Mouse (Mus musculus) splenic B cell, adult 2 months (primary cell): ENCODE measurements around the gene Shroom2.
A peak's percentile ranks its signal among the peaks of the same experiment; 100 is the strongest.

Source experiments
- DNase-seq: peaks from one replicate; pipeline ENCODE4 v3.0.0-alpha.2; 2011; ENCODE audit warnings: low read depth, low spot score
- H3K27me3 ChIP-seq: 2 replicates; pipeline ENCODE4 v1.6.1; 2012; ENCODE audit warnings: mild to moderate bottlenecking, low read length, moderate library complexity, mixed read lengths; ENCODE audit not compliant: control insufficient read depth, poor library complexity, insufficient read depth, severe bottlenecking
- H3K36me3 ChIP-seq: 2 replicates; pipeline ENCODE4 v1.6.1; 2012; ENCODE audit warnings: mild to moderate bottlenecking, low read length, moderate library complexity, mixed read lengths; ENCODE audit not compliant: control insufficient read depth, poor library complexity, insufficient read depth, severe bottlenecking

Gene Shroom2

GRCm38 (mm10) chrX:152655796-152656608 lies 113.3 kb downstream of the Shroom2 start:
- Histone ChIP-seq H3K27me3 (no peaks in the 10 kb centered on the region), H3K36me3 (no peaks in the 10 kb centered on the region)
- no peak for DNase-seq

- Histone ChIP-seq H3K36me3 (no peaks in the 10 kb centered on the region), H3K27me3 (no peaks in the 10 kb centered on the region)
- DNase-seq, result no peak
Observed at GRCm38 (mm10) chrX:152652676-152653075, 116.6 kb downstream of the Shroom2 start.

DNA sequence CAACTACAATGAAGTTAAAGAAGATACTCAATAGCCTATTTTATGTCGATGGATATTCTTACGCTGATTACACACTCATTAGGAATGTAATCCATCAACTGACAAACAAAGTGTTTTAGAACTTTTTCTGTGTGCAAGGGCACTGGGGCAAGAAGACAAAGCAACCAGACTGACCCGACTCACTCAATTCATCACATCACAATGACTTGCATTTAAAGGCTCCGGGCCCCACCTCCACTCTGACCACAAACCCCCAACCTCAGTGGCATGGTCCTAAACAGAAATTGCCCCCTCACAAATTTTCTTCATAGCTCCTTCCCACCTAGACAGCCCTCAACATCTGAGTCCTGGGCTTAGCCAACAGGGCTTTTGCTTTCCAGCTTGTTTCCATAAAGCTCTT lies 124.4 kb downstream of the Shroom2 start:
- Histone ChIP-seq H3K36me3 (no peaks in the 10 kb centered on the region), H3K27me3 (no peaks in the 10 kb centered on the region)
- no peak for DNase-seq

DNA sequence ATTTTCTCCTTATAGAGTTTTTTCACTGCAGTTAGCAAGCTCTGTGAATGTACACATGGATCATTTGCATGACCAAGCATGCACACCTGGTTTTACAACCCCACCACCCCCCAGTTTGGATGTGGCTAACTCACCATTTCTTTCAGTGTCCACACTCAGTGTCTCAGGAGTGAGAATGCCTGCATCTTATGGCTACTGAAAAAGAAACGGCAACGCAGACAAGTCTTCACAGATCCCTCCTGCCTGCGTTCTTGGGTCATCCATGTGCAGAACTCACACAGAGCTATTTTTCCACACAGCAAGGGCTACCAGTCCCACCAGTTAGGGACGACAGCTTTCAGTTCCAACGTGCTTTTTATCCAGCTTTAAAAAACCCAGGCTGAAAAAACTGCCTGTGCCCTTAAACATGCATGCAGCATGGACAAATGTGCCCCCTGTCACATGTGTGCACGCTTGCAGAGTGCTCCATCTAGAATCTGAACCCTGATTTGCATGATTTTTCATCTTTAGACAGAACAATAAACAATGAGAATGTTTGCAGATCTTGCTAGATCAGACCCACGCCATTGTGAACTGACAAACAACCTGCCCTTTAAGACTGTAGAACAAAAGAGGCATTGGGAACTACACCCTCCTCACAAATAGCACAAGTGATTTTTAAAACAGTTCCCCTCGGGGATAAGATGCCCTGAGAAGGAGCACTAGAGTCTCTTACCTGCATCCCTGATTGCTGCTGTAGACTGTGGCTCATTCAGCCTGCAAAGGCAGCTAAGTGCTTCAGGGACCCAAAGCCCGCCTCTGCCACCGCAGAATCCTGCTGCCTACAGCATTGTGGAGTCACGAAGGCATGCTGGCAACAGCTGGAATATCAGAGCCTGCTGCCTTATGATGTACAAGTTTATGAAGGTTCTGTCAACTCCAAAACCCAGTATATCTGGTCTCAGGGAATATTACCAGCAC lies 125.3 kb downstream of the Shroom2 start:
- DNase-seq, result no peak
- Histone ChIP-seq H3K27me3 (no peaks in the 10 kb centered on the region), H3K36me3 (no peaks in the 10 kb centered on the region)

- DNase-seq, result no peak
- H3K27me3 ChIP-seq, result no peaks in the 10 kb centered on the region
- no peaks in the 10 kb centered on the region for H3K36me3 ChIP-seq
Observed at GRCm38 (mm10) chrX:152643201-152643600, 126.1 kb downstream of the Shroom2 start.

DNA sequence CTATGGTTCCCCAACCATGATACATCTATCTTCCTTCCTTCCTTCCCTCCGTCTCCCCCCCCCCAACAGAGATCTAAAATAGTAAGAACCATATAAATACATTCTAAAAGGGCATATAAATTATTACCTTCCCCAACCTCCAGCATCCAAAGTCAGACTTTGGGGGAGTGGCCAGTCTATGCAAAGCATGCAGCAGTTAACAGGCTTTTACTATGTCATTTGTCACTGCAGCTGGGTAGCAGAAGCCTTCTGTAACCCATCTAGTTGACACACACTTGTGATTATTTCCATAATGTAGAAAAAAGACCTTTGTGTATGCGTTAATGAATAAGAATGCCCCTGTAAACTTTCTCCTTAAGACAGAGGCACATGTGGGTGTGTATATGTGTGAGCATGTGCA lies 126.6 kb downstream of the Shroom2 start:
- DNase-seq, result no peak

GRCm38 (mm10) chrX:152635397-152635796 lies 133.9 kb downstream of the Shroom2 start:
- Histone ChIP-seq H3K36me3 (no peaks in the 10 kb centered on the region), H3K27me3 (no peaks in the 10 kb centered on the region)
- no peak for DNase-seq

More for the DNA sequence above, 126.6 kb downstream of the Shroom2 start:
- Histone ChIP-seq H3K27me3 (no peaks in the 10 kb centered on the region), H3K36me3 (no peaks in the 10 kb centered on the region)

DNA sequence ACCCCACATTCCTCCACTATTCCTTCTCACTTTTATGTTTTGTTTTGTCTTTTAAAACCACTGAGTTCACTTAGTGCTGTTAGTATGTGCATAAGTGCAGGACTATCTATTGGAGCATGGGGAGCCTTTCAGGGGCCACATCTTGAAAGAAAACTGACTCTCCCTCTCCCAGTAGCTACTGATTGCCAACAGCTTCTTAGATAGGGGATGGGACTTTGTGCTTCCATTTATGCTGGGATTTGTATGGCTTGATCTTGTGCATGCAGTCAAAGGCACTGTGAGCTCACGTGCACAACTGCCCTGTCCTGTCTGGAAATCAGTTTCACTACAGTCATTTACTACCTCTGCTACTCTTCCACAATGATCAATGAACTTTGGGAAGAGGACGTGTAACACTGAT lies 147.9 kb downstream of the Shroom2 start:
- Histone ChIP-seq H3K36me3 (no peaks in the 10 kb centered on the region), H3K27me3 (no peaks in the 10 kb centered on the region)

DNA sequence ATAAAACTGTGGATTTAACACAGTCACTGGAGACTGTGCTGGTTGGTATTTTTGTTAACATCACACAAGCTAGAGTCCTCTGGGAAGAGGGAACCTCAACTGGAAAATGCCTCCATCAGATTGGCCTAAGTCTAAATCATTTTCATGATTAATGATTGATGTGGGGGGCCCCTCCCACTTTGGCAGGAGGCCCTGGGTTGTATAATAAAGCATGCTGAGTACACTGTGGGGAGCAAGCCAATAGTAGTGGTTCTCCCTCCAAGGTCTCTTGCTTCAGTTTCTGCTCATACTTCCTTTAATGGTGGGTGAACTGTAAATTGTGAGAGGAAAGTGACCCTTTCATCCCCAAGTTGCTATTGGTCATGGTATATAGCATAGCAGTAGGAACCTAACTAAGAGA lies 148.3 kb downstream of the Shroom2 start:
- DNase-seq, result no peak
- Histone ChIP-seq H3K36me3 (no peaks in the 10 kb centered on the region), H3K27me3 (no peaks in the 10 kb centered on the region)

More for the DNA sequence above, 147.9 kb downstream of the Shroom2 start:
- no peak for DNase-seq

- Histone ChIP-seq H3K27me3 (no peaks in the 10 kb centered on the region), H3K36me3 (no peaks in the 10 kb centered on the region)
- DNase-seq, result peak; percentile 0
Observed at GRCm38 (mm10) chrX:152618464-152618863, 150.8 kb downstream of the Shroom2 start.

- H3K36me3 ChIP-seq, result no peaks in the 10 kb centered on the region
- DNase-seq, result no peak
- H3K27me3 ChIP-seq, result no peaks in the 10 kb centered on the region
Observed at GRCm38 (mm10) chrX:152563034-152563433, 206.2 kb downstream of the Shroom2 start, which contains the start of gene Cldn34a. TSS of gene Cldn34a (plus strand) at chrX:152563334.
